ENCODE assay signal across 33 mouse cellular contexts in the genomic region with DNA sequence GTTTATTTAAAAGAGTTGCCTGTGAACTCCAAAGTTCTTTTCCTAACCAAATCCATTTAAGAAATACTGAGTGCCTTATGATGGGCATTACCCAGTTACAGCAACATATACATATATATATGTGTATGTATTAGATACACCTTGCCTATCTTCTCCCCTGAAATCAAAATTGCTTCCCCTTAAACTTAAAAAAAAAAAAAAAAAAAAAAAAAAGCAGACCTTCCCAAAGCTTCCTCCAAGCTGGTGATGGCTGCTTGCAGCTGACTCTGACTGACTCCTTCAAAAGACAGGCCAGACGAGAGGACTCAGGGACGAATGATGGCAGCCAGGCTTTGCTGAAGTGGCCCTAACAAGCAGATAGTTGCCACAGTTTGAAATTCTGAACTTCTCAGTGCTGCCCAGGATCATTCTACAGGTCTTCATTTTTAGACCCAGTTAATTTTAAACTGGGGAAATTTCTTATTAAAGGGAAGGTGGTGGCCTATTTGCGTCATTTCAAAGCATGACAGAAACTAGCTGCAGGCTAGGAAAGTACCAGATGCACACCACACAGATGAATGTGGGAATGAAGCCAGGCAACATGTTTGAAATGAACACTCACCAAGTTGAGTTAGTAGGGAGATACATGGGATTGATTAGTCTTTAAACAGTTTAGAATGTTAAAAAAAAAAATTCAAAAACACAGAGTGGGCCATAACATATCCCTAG. TPM values are rescaled to one million over a fixed set of nuclear protein-coding genes. Genes with fewer than 3 reads are reported as not detected.
DNase-seq lines count a peak whose midpoint lies in the region; ATAC-seq and TF ChIP-seq lines count a peak whose summit lies in the region.
"Had no signal": no experiment of that assay in that cellular context is flagged by ENCODE, and none has a peak within 500 bp of the region (broad histone marks: within the 10 kb centered on the region; RNA-seq: fewer than 3 reads in every experiment).

No protein-coding gene starts in this region.

- 75% methylated on average over 3 of the region's 3 CpGs for WGBS in forebrain, embryonic 15.5 days
- 90% methylated on average over 3 of the region's 3 CpGs for WGBS in forebrain, embryonic 11.5 days
- 97% methylated on average over 3 of the region's 3 CpGs for WGBS in macrophage (ENCODE audit: missing documents)
- 84% methylated on average over 3 of the region's 3 CpGs for WGBS in lung, postnatal 0 days

- no peaks in the 10 kb centered on the region for H3K27me3 ChIP-seq in forebrain, embryonic 15.5 days
- H3K27me3 ChIP-seq in forebrain, embryonic 11.5 days (ENCODE audit: control insufficient read depth, insufficient read depth, low read length), result no peaks in the 10 kb centered on the region
- H3K27me3 ChIP-seq in lung, postnatal 0 days (replicated peaks; ENCODE audit: insufficient read depth, low read length), result no peaks in the 10 kb centered on the region
- H3K27me3 ChIP-seq: forebrain, embryonic 13.5 days; hindbrain, embryonic 15.5 days; liver, embryonic 13.5 days; megakaryocyte, embryonic 14.5 days; midbrain, embryonic 13.5 days had no signal

- no peak for DNase-seq in forebrain, embryonic 11.5 days (ENCODE audit: low spot score)
- DNase-seq in layer of hippocampus, adult 11-12 months (ENCODE audit: low spot score), result peak; percentile 22
- DNase-seq in layer of hippocampus, adult 9-10 months (ENCODE audit: low spot score), result no peak
- DNase-seq in lung, postnatal 0 days (ENCODE audit: low spot score), result no peak
- DNase-seq: adrenal gland, postnatal 10 days; cerebellum, postnatal 10 days; gastrocnemius, postnatal 36 days; liver, embryonic 13.5 days; lung, adult 2 months had no signal

- 0 out of 2 replicates have a peak overlapping the region, but pooled peaks have one; percentile 35 for H3K27ac ChIP-seq in forebrain, embryonic 15.5 days (replicated peaks)
- H3K27ac ChIP-seq in forebrain, embryonic 11.5 days (ENCODE audit: low read depth, low read length), result no peak overlapping the region
- H3K27ac ChIP-seq in bone marrow macrophage, adult 2 months (ENCODE audit: insufficient read depth, low read depth, low read length), result peak overlapping the region; percentile 80
- peak overlapping the region; percentile 22 for H3K27ac ChIP-seq in macrophage
- H3K27ac ChIP-seq in lung, postnatal 0 days (ENCODE audit: low read length), result no peak overlapping the region
- H3K27ac ChIP-seq: forebrain, embryonic 13.5 days; hindbrain, embryonic 15.5 days; liver, embryonic 13.5 days; midbrain, embryonic 13.5 days; stomach, postnatal 0 days had no signal

- no peaks in the 10 kb centered on the region for H3K9me3 ChIP-seq in forebrain, embryonic 15.5 days
- H3K9me3 ChIP-seq in forebrain, embryonic 11.5 days (ENCODE audit: control insufficient read depth, low read length), result no peaks in the 10 kb centered on the region
- no peaks in the 10 kb centered on the region for H3K9me3 ChIP-seq in lung, postnatal 0 days (ENCODE audit: low read length)
- H3K9me3 ChIP-seq: forebrain, embryonic 13.5 days; G1E; hindbrain, embryonic 15.5 days; liver, embryonic 13.5 days; megakaryocyte, embryonic 14.5 days; midbrain, embryonic 13.5 days had no signal

- TF ChIP-seq EP300 in lung, postnatal 0 days (IDR thresholded peaks at IDR 0.05), result no peak

- no peak for TF ChIP-seq POLR2A in bone marrow macrophage, adult 2 months (IDR thresholded peaks at IDR 0.05; ENCODE audit: borderline replicate concordance, low read depth, low read length)

- H3K4me1 ChIP-seq in forebrain, embryonic 15.5 days, result peaks cover 23% of the 10 kb centered on the region
- peaks cover 5% of the 10 kb centered on the region; the same call in 1 of the 2 replicates for H3K4me1 ChIP-seq in forebrain, embryonic 11.5 days (replicated peaks; ENCODE audit: control insufficient read depth, insufficient read depth, low read length)
- peaks cover 21% of the 10 kb centered on the region for H3K4me1 ChIP-seq in bone marrow macrophage, adult 2 months (ENCODE audit: control insufficient read depth, insufficient read depth, low read length)
- peaks cover 9% of the 10 kb centered on the region; the same call in 1 of the 2 replicates for H3K4me1 ChIP-seq in lung, postnatal 0 days (ENCODE audit: insufficient read depth, low read depth, low read length)

- H3K36me3 ChIP-seq in forebrain, embryonic 15.5 days, result peaks cover 5% of the 10 kb centered on the region
- H3K36me3 ChIP-seq in forebrain, embryonic 11.5 days (ENCODE audit: control insufficient read depth, insufficient read depth, low read length), result no peaks in the 10 kb centered on the region
- peaks cover 37% of the 10 kb centered on the region; the same call in 1 of the 2 replicates for H3K36me3 ChIP-seq in macrophage (ENCODE audit: inconsistent target)
- H3K36me3 ChIP-seq in lung, postnatal 0 days (ENCODE audit: insufficient read depth, low read length), result no peaks in the 10 kb centered on the region

- H3K4me2 ChIP-seq in forebrain, embryonic 15.5 days (replicated peaks), result no peak overlapping the region
- H3K4me2 ChIP-seq in forebrain, embryonic 11.5 days (ENCODE audit: low read depth, low read length, severe bottlenecking), result no peak overlapping the region
- H3K4me2 ChIP-seq in lung, postnatal 0 days (replicated peaks; ENCODE audit: low read depth, low read length), result no peak overlapping the region
- H3K4me2 ChIP-seq: forebrain, embryonic 13.5 days; heart, embryonic 11.5 days; hindbrain, embryonic 15.5 days; liver, embryonic 13.5 days; midbrain, embryonic 13.5 days had no signal

- no peak for TF ChIP-seq CTCF in bone marrow macrophage, adult 2 months (IDR thresholded peaks at IDR 0.05; ENCODE audit: low read depth, low read length)
- no peak for TF ChIP-seq CTCF in lung, postnatal 0 days (IDR thresholded peaks at IDR 0.05)

- H3K4me3 ChIP-seq in forebrain, embryonic 15.5 days, result no peak overlapping the region
- no peak overlapping the region for H3K4me3 ChIP-seq in forebrain, embryonic 11.5 days (ENCODE audit: low read depth, low read length)
- H3K4me3 ChIP-seq in bone marrow macrophage, adult 2 months (ENCODE audit: insufficient read depth, low read length), result no peak overlapping the region; the same call in 1 of the 2 replicates
- H3K4me3 ChIP-seq in macrophage (ENCODE audit: inconsistent target), result no peak overlapping the region
- no peak overlapping the region for H3K4me3 ChIP-seq in lung, postnatal 0 days (ENCODE audit: low read depth, low read length)
- H3K4me3 ChIP-seq: forebrain, embryonic 13.5 days; hindbrain, embryonic 15.5 days; liver, embryonic 13.5 days; megakaryocyte, embryonic 14.5 days; midbrain, embryonic 13.5 days had no signal

- peaks cover 93% of the 10 kb centered on the region for H3K79me2 ChIP-seq in macrophage (ENCODE audit: inconsistent target)

- H3K9ac ChIP-seq in forebrain, embryonic 15.5 days (replicated peaks), result no peak overlapping the region
- H3K9ac ChIP-seq in forebrain, embryonic 11.5 days (ENCODE audit: low read length), result no peak overlapping the region
- no peak overlapping the region for H3K9ac ChIP-seq in lung, postnatal 0 days (replicated peaks; ENCODE audit: low read depth)
- H3K9ac ChIP-seq: forebrain, embryonic 13.5 days; hindbrain, embryonic 15.5 days; liver, embryonic 13.5 days; midbrain, embryonic 13.5 days had no signal

- no peak for ATAC-seq in forebrain, embryonic 15.5 days (replicated peaks)
- no peak for ATAC-seq in forebrain, embryonic 11.5 days (replicated peaks; ENCODE audit: low FRiP score)
- ATAC-seq in lung, postnatal 0 days, result no peak
- ATAC-seq: activated CD4-positive, CD25-positive, alpha-beta regulatory T cell, adult 4 months; forebrain, embryonic 13.5 days; midbrain, embryonic 13.5 days had no signal

RNA-seq across cellular contexts. Expression of a gene that starts 5.6 kb away (rescaled TPM):
- 6.9 and 8.1 TPM in 2 replicates for polyA plus RNA-seq in forebrain, embryonic 15.5 days (2015; fragmentation: Nextera tagmentation; extraction: Ambion mirVana)
- polyA plus RNA-seq in forebrain, embryonic 11.5 days (2014; fragmentation: Nextera tagmentation; extraction: Ambion mirVana), result 12.3 and 14.0 TPM in 2 replicates
- 30.3 and 33.8 TPM in 2 replicates for polyA plus RNA-seq in bone marrow macrophage, adult 2 months (2012; ENCODE audit: insufficient read depth, insufficient read length, missing spikeins)
- 100 to 1,000 TPM in 20 of 26 experiments, 10 to 100 TPM in 6; 35.0 to 275 (median 143) TPM for total RNA-seq in macrophage (2018; cell fraction: chromatin; rRNA removed)
- total RNA-seq in macrophage (2018; cell fraction: cytosol; rRNA removed), result 100 to 1,000 TPM in 1 of 26 experiments, 10 to 100 TPM in 25; 32.5 to 109 (median 56.1) TPM
- total RNA-seq in macrophage (2018; cell fraction: nucleus; rRNA removed), result 100 to 1,000 TPM in 21 of 26 experiments, 10 to 100 TPM in 5; 40.7 to 293 (median 123) TPM
- polyA plus RNA-seq in macrophage (2018), result 58.5 to 74.7 TPM (median 60.7 TPM) in 3 replicates
- 7.8 and 7.9 TPM in 2 replicates for polyA plus RNA-seq in lung, postnatal 0 days (2015; fragmentation: Nextera tagmentation; extraction: Ambion mirVana)

RNA-seq across cellular contexts. Expression of a gene that starts 16.1 kb away (rescaled TPM):
- not detected in 2 replicates for polyA plus RNA-seq in forebrain, embryonic 15.5 days (2015; fragmentation: Nextera tagmentation; extraction: Ambion mirVana)
- not detected in 2 replicates for polyA plus RNA-seq in forebrain, embryonic 11.5 days (2014; fragmentation: Nextera tagmentation; extraction: Ambion mirVana)
- not detected in 2 replicates for polyA plus RNA-seq in bone marrow macrophage, adult 2 months (2012; ENCODE audit: insufficient read depth, insufficient read length, missing spikeins)
- total RNA-seq in macrophage (2018; cell fraction: chromatin; rRNA removed), result not detected
- not detected for total RNA-seq in macrophage (2018; cell fraction: cytosol; rRNA removed)
- not detected for total RNA-seq in macrophage (2018; cell fraction: nucleus; rRNA removed)
- not detected in 3 replicates for polyA plus RNA-seq in macrophage (2018)
- polyA plus RNA-seq in lung, postnatal 0 days (2015; fragmentation: Nextera tagmentation; extraction: Ambion mirVana), result not detected in 2 replicates
- total RNA-seq: adrenal gland, postnatal 10 days; G1E; gastrocnemius, postnatal 36 days; hematopoietic stem cell, adult 5-6 weeks; left cerebral cortex, postnatal 36 days; monocyte, adult 5-6 weeks; neutrophil, adult 5-6 weeks had no signal
- polyA plus RNA-seq: activated CD4-positive, CD25-positive, alpha-beta regulatory T cell, adult 4 months; cortical plate, adult 2 months; embryonic facial prominence, embryonic 11.5 days; forebrain, embryonic 13.5 days; G1E; heart, postnatal 0 days; hindbrain, embryonic 15.5 days; intestine, embryonic 14.5 days; kidney, embryonic 14.5 days; limb, embryonic 14.5 days; liver, embryonic 13.5 days; lung, adult 2 months; midbrain, embryonic 13.5 days; small intestine, adult 2 months; stomach, postnatal 0 days; thymus, postnatal 0 days; urinary bladder, adult 2 months had no signal

RNA-seq across cellular contexts. Expression of a gene that starts 41.3 kb away (rescaled TPM):
- 84.1 and 88.7 TPM in 2 replicates for polyA plus RNA-seq in forebrain, embryonic 15.5 days (2015; fragmentation: Nextera tagmentation; extraction: Ambion mirVana)
- polyA plus RNA-seq in forebrain, embryonic 11.5 days (2014; fragmentation: Nextera tagmentation; extraction: Ambion mirVana), result 53.2 and 54.0 TPM in 2 replicates
- 0.28 and 0.33 TPM in 2 replicates for polyA plus RNA-seq in bone marrow macrophage, adult 2 months (2012; ENCODE audit: insufficient read depth, insufficient read length, missing spikeins)
- total RNA-seq in macrophage (2018; cell fraction: chromatin; rRNA removed), result 1 to 10 TPM in 11 of 26 experiments, under 1 TPM in 14, not detected in 1; 0.15 to 7.6 (median 0.91) TPM
- 1 to 10 TPM in 12 of 26 experiments, under 1 TPM in 14; 0.38 to 3.7 (median 0.87) TPM for total RNA-seq in macrophage (2018; cell fraction: cytosol; rRNA removed)
- 1 to 10 TPM in 12 of 26 experiments, under 1 TPM in 14; 0.14 to 6.1 (median 0.99) TPM for total RNA-seq in macrophage (2018; cell fraction: nucleus; rRNA removed)
- 1.9 to 3.0 TPM (median 2.0 TPM) in 3 replicates for polyA plus RNA-seq in macrophage (2018)
- 4.2 and 4.3 TPM in 2 replicates for polyA plus RNA-seq in lung, postnatal 0 days (2015; fragmentation: Nextera tagmentation; extraction: Ambion mirVana)
- total RNA-seq: hematopoietic stem cell, adult 5-6 weeks; monocyte, adult 5-6 weeks had no signal
- polyA plus RNA-seq: G1E had no signal

RNA-seq across cellular contexts. Expression of a gene that starts 42.4 kb away (rescaled TPM):
- 10.3 and 12.6 TPM in 2 replicates for polyA plus RNA-seq in forebrain, embryonic 15.5 days (2015; fragmentation: Nextera tagmentation; extraction: Ambion mirVana)
- 10.9 and 11.5 TPM in 2 replicates for polyA plus RNA-seq in forebrain, embryonic 11.5 days (2014; fragmentation: Nextera tagmentation; extraction: Ambion mirVana)
- polyA plus RNA-seq in bone marrow macrophage, adult 2 months (2012; ENCODE audit: insufficient read depth, insufficient read length, missing spikeins), result 19.0 and 19.1 TPM in 2 replicates
- total RNA-seq in macrophage (2018; cell fraction: chromatin; rRNA removed), result 100 to 1,000 TPM in 18 of 26 experiments, 10 to 100 TPM in 8; 43.4 to 241 (median 126) TPM
- 10 to 100 TPM in 7 of 26 experiments, 1 to 10 TPM in 19; 6.0 to 13.4 (median 8.5) TPM for total RNA-seq in macrophage (2018; cell fraction: cytosol; rRNA removed)
- 100 to 1,000 TPM in 2 of 26 experiments, 10 to 100 TPM in 24; 15.4 to 103 (median 65.4) TPM for total RNA-seq in macrophage (2018; cell fraction: nucleus; rRNA removed)
- 7.7 to 13.2 TPM (median 7.9 TPM) in 3 replicates for polyA plus RNA-seq in macrophage (2018)
- 10.5 and 11.9 TPM in 2 replicates for polyA plus RNA-seq in lung, postnatal 0 days (2015; fragmentation: Nextera tagmentation; extraction: Ambion mirVana)

RNA-seq across cellular contexts. Expression of a gene that starts 42.4 kb away (rescaled TPM):
- 9.7 and 10.5 TPM in 2 replicates for polyA plus RNA-seq in forebrain, embryonic 15.5 days (2015; fragmentation: Nextera tagmentation; extraction: Ambion mirVana)
- 29.9 and 34.3 TPM in 2 replicates for polyA plus RNA-seq in forebrain, embryonic 11.5 days (2014; fragmentation: Nextera tagmentation; extraction: Ambion mirVana)
- 7.7 and 9.5 TPM in 2 replicates for polyA plus RNA-seq in bone marrow macrophage, adult 2 months (2012; ENCODE audit: insufficient read depth, insufficient read length, missing spikeins)
- total RNA-seq in macrophage (2018; cell fraction: chromatin; rRNA removed), result 10 to 100 TPM in 1 of 26 experiments, 1 to 10 TPM in 24, under 1 TPM in 1; 0.87 to 10.3 (median 4.8) TPM
- total RNA-seq in macrophage (2018; cell fraction: cytosol; rRNA removed), result 1 to 10 TPM in 21 of 26 experiments, under 1 TPM in 5; 0.52 to 3.7 (median 1.5) TPM
- total RNA-seq in macrophage (2018; cell fraction: nucleus; rRNA removed), result 10 to 100 TPM in 1 of 26 experiments, 1 to 10 TPM in 23, under 1 TPM in 2; 0.81 to 13.5 (median 3.0) TPM
- 1.1 to 7.5 TPM (median 2.4 TPM) in 3 replicates for polyA plus RNA-seq in macrophage (2018)
- polyA plus RNA-seq in lung, postnatal 0 days (2015; fragmentation: Nextera tagmentation; extraction: Ambion mirVana), result 1.5 and 1.8 TPM in 2 replicates

Comparison
In these comparisons a context has a peak if more than half of its experiments do, and no peak if none do; other contexts are left out.
1. H3K27ac ChIP-seq: peak in forebrain, embryonic 15.5 days (single experiment), bone marrow macrophage, adult 2 months (single experiment) and macrophage (single experiment); none in forebrain, embryonic 11.5 days (single experiment) and lung, postnatal 0 days (single experiment).
2. RNA of a gene that starts 41.3 kb away (polyA plus RNA-seq): 84.1 to 88.7 TPM in forebrain, embryonic 15.5 days and 53.2 to 54.0 TPM in forebrain, embryonic 11.5 days; 4.2 to 4.3 TPM in lung, postnatal 0 days, 1.9 to 3.0 TPM in macrophage and 0.28 to 0.33 TPM in bone marrow macrophage, adult 2 months; every median in the first group is over 10 times any median in the second.